Mouse (Mus musculus) liver, postnatal 0 days (tissue): ENCODE measurements around the gene 2410141K09Rik.
"Not testable (repeated sequence)": the region's sequence is repeated elsewhere in the genome, so short reads cannot be mapped to it uniquely, and the experiment has no call there.

Source experiments
- CTCF ChIP-seq: sonication (generic); IDR thresholded peaks from 2 replicates; pipeline ENCODE4 v1.5.1; 2016; ENCODE audit warnings: antibody characterized with exemption, low read depth
- EP300 ChIP-seq: IDR thresholded peaks from 2 replicates; pipeline ENCODE4 v1.6.1; 2016; ENCODE audit warnings: antibody characterized with exemption, low read depth, mild to moderate bottlenecking

- TF ChIP-seq CTCF, EP300: not testable (repeated sequence)
These were observed 26.0 kb downstream of the 2410141K09Rik start for GRCm38 (mm10) chr13:66414962-66415361.
